Mouse (Mus musculus) hematopoietic stem cell, adult 5-6 weeks (primary cell): ENCODE results near the gene Nadk2. TPM values are rescaled to one million over a fixed set of nuclear protein-coding genes. Genes with fewer than 3 reads are reported as not detected.
A peak's percentile ranks its signal among the peaks of the same experiment; 100 is the strongest.

ENCODE experiments used
- ATAC-seq, 2 experiments: fragments of 125-278 bp in 1 of 2; replicated peaks in 1 of 2; 2 replicates each; pipeline ENCODE4 v1.8.0; 2016 to 2017; ENCODE audit warnings: inconsistent platforms in 2 of 2, mild to moderate bottlenecking in 2 of 2, moderate number of reproducible peaks in 2 of 2, low read depth in 1 of 2, moderate TSS enrichment in 1 of 2; ENCODE audit not compliant: low FRiP score in 2 of 2, poor library complexity in 2 of 2, severe bottlenecking in 2 of 2, insufficient read depth in 1 of 2, low TSS enrichment in 1 of 2
- total RNA-seq: library from RNA; stranded (forward); fragments of 172-1452, 232-1000 nt; gene quantifications from 2 replicates; pipeline ENCODE4 v1.2.3, GENCODE M21; 2017

Nadk2 gene
- total RNA-seq, 1 experiment from 2014 or later: 80.0 TPM

DNA sequence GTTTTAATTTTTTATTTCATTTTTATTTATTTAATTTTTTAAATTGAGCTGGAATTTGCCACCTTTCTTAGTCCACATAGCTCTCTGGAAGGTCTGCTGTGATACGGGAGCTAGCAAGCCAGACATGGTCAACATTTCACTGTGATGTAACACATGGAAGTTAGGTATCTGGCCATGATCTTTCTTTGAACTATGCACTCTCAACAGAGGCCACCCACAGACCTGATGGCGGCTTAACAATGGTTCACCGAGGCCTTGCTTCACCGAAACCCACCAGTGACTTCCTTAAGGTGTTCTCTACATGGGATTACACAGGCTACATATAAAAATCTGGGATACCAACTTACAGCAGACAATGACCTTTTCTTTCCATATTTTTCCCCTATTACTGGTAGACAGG lies 43.1 kb downstream of the Nadk2 start:
- ATAC-seq: no peak

DNA sequence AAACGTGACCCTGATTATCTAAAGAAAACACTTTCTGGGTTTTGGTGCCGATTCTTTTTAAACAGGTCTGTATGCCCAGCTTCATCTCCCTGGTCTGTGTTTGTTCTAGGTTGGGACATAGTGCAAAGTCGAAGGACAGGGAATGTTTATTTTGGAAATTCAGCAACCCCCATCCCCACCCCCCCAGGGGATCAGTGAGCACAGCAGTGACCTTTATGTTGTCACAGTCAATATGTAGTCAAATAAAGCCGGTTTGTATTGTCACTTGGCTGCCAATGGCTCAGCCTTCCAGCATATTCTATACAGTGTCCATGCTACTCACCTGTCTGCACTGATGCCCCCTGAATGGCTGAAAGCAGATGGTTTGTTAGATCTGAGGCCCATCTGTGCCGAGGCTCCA lies 43.5 kb downstream of the Nadk2 start:
- ATAC-seq: no peak

DNA sequence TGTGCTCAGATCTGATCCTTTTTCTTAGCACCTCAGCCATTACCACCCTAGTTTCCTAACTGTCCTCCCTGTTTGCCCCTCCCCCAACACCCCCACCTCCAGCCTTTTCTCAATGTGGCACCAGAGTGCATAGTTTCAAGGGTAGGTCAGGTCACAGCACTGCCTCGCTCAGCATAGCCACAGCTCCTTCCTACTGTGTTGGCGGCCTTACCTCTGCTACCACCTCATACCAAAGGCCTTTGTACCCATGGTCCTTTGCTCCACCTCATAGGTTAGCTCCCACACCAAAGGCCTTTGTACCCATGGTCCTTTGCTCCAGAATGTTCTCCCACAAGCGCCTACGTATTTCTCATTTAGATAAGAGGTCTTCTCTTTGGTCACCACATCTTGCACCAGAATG lies 47.8 kb downstream of the Nadk2 start:
- no peak for ATAC-seq

DNA sequence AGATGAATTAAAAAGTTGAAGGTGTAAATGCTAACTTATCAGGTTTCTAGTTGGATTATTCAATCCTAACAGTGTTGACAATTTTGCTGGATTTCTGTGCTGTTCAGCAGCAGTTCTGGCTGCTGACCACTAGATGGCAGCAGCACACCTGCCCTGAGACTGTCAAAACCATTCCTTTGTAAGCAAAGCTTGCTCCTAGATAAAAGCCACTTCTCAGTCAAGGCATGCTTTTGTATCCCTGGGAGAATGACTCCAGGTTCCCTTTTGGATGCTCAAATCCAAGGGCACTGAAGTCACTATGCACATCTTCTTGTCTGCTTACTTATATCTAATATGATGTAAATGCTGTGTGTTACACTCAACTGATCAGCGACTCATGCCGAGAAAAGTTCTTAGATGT lies 49.0 kb downstream of the Nadk2 start:
- peak; percentile 59 to 67; a peak in 1 of 4 replicates for ATAC-seq

DNA sequence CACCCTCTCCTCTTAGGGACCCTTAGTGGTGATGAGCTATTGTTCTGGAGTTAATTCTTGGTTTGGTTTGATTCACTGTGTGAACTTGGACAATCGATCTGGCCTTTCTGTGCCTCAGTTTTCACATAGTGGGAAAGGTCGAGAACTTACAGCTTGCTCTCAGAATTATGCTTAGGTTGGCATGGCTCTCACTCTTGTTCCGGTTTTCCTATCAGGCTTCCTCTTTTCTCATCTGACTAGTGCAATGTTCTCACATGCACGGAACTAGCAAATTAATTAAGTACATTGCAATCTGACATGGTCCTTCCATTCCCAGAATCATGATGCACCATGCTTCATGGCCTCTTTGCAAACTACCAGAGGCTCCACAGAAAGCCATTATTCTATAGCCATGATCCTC lies 51.9 kb downstream of the Nadk2 start:
- no peak for ATAC-seq

DNA sequence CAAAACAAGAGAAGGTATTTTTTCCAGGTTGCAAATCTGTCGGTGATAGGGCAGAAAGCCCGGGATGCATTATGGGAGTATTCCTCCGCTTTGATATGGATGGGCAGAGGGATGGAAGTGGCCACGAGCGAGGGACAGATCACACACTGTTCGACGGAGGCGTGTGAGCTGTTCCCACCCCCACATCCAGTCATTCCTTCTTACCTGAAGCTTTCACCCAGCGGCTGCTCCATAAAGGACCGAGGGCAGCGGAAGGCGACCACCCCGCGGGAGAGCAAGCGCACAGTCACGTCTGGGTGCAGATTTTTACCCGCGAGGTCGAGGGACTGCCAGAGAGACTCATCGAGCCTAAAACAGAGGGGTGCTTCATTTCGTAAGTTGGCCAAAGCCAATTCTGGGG lies 53.8 kb downstream of the Nadk2 start:
- ATAC-seq: no peak

DNA sequence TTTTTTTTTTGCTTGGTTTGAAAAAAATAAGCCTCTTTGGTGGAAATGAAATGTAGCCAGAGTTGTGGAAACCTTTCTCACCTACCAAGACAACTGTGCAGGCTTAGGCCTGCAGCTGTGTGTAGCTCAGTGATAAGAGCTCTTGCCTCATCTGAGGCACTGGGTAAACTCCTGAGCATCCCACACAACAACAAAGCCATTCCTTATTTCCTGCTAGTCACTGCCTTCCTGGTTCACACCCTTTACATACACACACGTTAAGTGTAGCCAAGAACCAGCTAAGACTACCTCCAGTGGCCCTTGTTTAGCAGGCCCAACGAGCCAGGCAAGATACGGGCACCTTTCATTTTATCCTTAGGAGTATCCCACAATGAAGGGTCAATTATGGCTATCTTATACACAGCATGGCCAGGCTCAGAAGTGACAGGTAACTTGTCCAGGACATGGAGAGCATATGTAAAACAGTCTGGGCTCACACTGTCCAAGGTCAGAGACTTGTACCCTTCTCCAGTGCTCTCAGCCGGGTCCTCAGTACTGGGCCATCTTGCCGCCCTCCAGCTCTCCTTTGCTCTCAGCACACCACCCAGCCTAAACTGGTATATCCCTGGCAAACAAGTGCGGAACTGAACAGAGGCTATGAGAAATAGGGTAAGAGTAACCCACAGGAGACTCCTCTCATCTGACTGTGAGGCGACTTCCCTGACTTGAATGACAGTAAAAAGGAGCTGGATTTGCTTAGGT lies 56.2 kb downstream of the Nadk2 start:
- no peak for ATAC-seq

DNA sequence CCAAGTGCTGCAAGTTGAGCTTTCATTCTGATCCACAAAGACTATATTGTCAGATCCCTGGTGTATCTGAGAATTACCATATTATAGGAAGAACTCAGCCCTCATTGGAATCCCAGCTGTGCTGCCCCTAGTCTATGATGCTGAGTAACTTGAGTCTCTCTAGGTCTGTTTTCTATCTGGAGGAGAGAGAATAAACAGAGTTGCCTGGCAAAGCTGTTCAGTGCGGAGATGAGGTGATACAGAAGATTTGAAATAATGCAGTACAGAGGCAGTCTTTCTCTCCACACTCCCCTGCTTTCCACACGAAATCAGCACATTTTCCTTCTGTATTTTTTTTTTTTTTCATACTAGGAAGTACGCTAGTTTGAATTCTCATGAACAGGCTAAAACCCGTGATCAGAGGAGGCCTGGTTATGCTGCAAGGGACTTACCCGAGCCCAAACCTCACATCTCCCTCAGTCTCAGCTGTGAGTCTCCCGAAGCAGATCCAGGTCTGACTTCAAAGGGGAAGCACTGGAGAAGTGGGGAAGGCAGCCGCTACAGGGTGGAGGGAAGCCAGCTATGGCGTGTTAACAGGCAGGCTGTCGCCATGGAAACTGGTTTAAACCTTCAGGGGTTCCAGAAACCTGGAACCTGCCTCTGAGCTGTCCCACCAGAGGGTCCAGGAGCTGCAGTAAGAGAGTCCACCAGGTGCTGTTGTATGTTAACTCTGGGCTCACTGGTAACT lies 59.9 kb downstream of the Nadk2 start:
- ATAC-seq: 0 out of 4 replicates have a peak, but pooled peaks of 1 of the 2 experiments have one; percentile 10

DNA sequence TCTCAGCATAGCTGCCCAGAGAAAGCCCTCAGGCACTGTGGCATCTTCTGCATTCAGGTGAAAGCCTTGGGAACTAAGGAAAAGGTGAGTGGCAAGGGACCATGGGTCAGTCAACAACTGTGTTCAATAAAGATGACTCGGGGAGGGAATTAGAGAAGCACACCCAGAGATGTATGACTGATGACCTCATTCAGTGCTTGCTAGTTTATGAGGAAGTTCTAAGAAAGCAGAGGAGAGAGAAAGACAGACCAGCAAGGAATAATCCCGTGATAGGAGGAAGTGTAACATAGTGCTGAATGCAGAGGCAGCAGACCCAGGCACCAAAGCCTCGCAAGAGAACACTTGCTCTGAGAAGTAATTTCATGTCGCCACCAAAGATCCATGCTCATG lies 60.4 kb downstream of the Nadk2 start:
- ATAC-seq: peak; percentile 39 to 51; a peak in 2 of 4 replicates

DNA sequence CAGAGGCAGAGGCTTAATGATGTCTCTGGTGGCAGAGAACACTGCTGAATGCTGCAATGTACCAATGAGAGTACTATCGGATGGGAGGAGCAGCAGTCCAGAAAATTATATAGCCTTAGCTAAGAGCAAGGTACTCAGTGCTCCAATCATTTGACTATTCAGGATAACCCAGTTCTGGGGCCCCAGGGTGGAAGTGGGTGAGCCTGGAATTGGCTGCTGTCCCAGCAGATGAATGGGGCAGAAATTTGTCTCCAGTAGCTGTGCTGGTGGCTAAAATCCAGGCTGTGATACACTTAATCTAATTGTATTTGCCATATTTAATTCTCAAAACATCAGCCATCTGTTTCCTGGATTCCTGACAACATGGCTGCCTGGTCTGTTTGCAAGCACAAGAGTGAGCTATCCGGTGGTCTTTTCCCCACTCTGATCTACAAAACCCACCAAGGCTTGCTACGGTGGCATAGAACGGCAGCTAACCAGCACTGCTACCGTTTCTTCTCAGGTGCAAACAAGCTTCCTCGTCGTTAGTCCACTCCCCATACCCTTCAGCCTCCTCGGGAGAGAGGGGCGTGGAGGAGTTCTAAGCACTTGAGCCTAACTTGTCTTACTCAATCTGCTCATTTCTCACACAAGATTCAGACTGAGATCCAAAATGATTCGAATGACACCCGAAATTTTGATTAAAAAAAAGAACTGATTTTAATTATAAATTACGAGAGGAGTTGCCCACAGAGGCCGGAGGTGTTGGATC lies 61.8 kb downstream of the Nadk2 start:
- ATAC-seq: no peak

DNA sequence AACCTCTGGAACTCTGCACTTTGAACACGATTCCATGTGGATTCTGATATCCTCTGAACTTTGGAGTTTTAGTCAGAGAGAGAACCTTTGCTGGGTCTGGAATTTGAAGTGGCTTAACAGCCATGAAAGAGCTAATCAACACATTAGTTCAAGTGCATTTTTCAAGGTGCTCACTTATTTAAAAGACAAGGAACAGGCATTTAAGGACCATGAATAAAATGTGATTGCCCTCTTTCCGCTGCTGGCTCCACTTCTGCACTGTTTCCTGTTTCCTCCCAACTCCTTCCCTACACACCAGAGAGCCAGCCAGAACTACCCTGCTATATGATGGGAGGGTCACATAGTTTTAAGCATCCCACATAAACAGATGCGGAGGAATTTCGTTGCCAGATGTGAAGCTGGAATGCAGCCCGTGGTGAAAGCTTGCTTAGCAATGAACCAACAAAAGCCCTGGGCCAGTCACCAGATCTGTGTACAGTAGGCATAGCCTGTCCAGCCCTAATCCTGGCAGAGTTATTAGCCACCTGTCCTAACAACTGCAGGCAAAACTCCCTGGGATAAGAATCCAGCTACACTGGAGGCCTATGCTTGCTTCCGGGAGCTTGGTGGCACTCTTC lies 63.9 kb downstream of the Nadk2 start:
- ATAC-seq: no peak

DNA sequence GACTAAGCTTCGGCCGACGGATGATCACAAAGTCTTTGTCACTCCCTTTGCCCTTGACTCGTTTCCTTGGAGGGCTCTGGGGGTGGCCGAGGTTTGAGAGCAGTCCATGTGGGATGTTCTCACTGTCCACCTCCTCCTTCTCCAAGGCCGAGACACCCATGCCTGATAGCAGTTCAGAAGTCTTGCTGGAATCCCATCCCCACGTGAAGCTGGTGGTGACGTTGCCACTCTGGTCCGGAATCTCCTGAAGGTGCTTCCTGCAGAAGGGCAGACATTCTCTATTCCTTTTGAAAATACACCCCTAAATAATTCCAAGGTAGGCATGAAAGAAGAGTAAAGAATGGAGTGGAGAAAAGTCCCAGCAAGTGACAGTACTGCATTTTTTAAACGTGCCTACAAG lies 68.4 kb downstream of the Nadk2 start:
- ATAC-seq: no peak

DNA sequence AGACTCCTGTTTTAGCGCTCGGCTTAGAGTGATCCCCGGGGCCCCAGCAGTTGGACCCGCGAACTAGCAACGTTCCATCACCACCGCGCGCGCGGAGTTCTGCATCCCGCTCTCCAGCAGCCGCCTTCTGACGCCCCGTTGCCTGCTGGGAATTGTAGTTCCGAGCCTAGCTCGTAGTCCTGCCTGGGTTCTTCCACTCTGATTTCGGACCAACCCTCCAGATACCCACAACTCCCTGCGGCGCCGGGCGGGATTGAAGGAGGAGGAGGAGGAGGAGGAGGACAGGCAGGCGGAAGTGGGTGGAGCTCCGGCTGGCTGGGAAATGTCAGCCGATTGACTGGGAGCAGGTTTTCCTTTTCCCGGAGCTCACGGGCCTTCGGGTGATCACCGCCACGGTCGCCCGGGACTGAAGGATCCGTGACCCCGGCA lies 69.2 kb downstream of the Nadk2 start, which contains the start of gene Lmbrd2:
Lmbrd2 (plus strand) TSS at position 299 of the 429 bp plus-strand sequence.
- peak; percentile 99 to 100 for ATAC-seq

DNA sequence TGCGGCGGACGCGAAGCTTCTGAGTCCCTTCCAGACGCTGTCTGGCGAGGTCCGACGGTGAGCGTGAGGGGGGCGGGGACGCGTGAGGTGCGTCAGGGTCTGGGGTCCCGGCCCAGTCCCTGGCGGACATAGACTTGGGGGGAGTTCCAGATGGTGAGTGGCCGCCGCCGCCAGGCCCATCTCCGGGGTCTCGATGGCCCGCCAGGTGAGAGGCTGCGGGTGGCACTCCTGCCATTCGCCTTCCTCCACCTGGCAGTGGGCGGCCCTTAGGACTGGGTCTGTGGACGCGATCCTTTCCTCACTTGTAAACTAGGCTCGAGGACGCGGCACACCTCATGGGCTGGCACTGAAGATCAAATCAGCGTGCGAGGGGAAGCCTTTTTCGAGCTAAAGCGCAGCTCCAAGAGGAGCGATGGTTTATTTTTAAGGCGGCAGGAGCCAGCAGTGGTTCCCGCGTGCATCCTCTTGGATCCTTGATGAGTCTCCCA lies 69.7 kb downstream of the Nadk2 start:
- ATAC-seq: peak; percentile 20 to 54

DNA sequence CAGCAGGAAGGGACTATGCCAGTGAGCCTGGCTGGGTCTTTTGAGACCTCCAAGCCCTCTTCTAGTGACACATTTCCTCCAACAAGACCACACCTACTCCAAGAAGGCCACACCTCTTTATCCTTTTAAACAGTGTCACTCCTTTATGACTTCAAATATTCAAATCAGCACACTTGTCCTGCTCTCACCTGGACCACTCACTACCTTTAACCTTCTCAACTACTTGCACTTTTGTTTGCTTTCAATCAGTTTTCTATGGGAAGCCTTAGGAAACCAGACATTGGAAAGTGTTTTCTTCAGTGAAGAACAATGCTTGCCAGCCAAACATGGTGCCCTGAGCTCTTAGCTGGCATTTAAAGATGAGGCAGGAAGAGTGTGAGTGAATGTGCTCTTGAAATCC lies 84.3 kb downstream of the Nadk2 start, which contains the start of gene Skp2:
Skp2 (minus strand) TSS at position 101 of the 400 bp plus-strand sequence.
- no peak for ATAC-seq
